Mouse (Mus musculus): ENCODE measurements around the gene Deup1.
A peak's percentile ranks its signal among the peaks of the same experiment; 100 is the strongest.

The Deup1 gene

GRCm38 (mm10) chr9:15627785-15628287 lies at the start of gene Deup1:
TSS of gene Deup1 (minus strand) at chr9:15627933.
- DNase-seq = peak; percentile 79

GRCm38 (mm10) chr9:15672251-15672650 lies 44.5 kb upstream of the Deup1 start:
- DNase-seq = no peak

- DNase-seq = peak; percentile 20
Observed at GRCm38 (mm10) chr9:15670002-15670527, 42.3 kb upstream of the Deup1 start.

GRCm38 (mm10) chr9:15669452-15669851 lies 41.7 kb upstream of the Deup1 start:
- no peak for DNase-seq

- peak; percentile 32 for DNase-seq
Observed at GRCm38 (mm10) chr9:15664606-15665005, 36.9 kb upstream of the Deup1 start.

- no peak for DNase-seq
Observed at GRCm38 (mm10) chr9:15659069-15659468, 31.3 kb upstream of the Deup1 start.

- no peak for DNase-seq
Observed at GRCm38 (mm10) chr9:15658236-15658785, 30.6 kb upstream of the Deup1 start.

- DNase-seq = no peak
Observed at GRCm38 (mm10) chr9:15653036-15653435, 25.3 kb upstream of the Deup1 start.

GRCm38 (mm10) chr9:15649977-15650376 lies 22.2 kb upstream of the Deup1 start:
- DNase-seq = no peak

- no peak for DNase-seq
Observed at GRCm38 (mm10) chr9:15627384-15627783, 349 bp downstream of the Deup1 start.

GRCm38 (mm10) chr9:15624739-15625138 lies 3.0 kb downstream of the Deup1 start:
- no peak for DNase-seq

- DNase-seq = no peak
Observed at GRCm38 (mm10) chr9:15619767-15620166, 8.0 kb downstream of the Deup1 start.

- no peak for DNase-seq
Observed at GRCm38 (mm10) chr9:15619020-15619590, 8.6 kb downstream of the Deup1 start.

- DNase-seq = no peak
Observed at GRCm38 (mm10) chr9:15617061-15617460, 10.7 kb downstream of the Deup1 start.

GRCm38 (mm10) chr9:15616471-15616870 lies 11.3 kb downstream of the Deup1 start:
- no peak for DNase-seq

GRCm38 (mm10) chr9:15609280-15609930 lies 18.3 kb downstream of the Deup1 start:
- no peak for DNase-seq

GRCm38 (mm10) chr9:15607601-15608000 lies 20.1 kb downstream of the Deup1 start:
- no peak for DNase-seq

GRCm38 (mm10) chr9:15603156-15603555 lies 24.6 kb downstream of the Deup1 start:
- DNase-seq = peak; percentile 44

- DNase-seq = peak; percentile 11
Observed at GRCm38 (mm10) chr9:15600859-15601540, 26.7 kb downstream of the Deup1 start.

- peak; percentile 19 for DNase-seq
Observed at GRCm38 (mm10) chr9:15600156-15600858, 27.4 kb downstream of the Deup1 start.

GRCm38 (mm10) chr9:15596598-15596997 lies 31.1 kb downstream of the Deup1 start:
- no peak for DNase-seq

GRCm38 (mm10) chr9:15594148-15594547 lies 33.6 kb downstream of the Deup1 start:
- DNase-seq = no peak

Data from kidney, postnatal 10 days (tissue).